Mouse (Mus musculus): Measurements from ENCODE around the gene Gm49358.

- TF ChIP-seq EP300 (IDR thresholded peaks at IDR 0.05; ENCODE audit: insufficient read depth, low read depth, low read length) (no peak), POLR2A (IDR thresholded peaks at IDR 0.05; ENCODE audit: insufficient read depth, low read length) (no peak)
Measured at GRCm38 (mm10) chr10:86783561-86783960, 19.8 kb downstream of the Gm49358 start.
